ENCODE assay signal across 8 mouse cellular contexts in genomic region chr4:146483571-146484280, GRCm38 (mm10). TPM values are rescaled to one million over a fixed set of nuclear protein-coding genes. Genes with fewer than 3 reads are reported as not detected.
DNase-seq lines count a peak whose midpoint lies in the region; ATAC-seq and TF ChIP-seq lines count a peak whose summit lies in the region.
"Not testable (repeated sequence)": the region's sequence is repeated elsewhere in the genome, so short reads cannot be mapped to it uniquely, and the experiment has no call there.

No protein-coding gene starts in this region.

- not testable (repeated sequence) for DNase-seq in forebrain, postnatal 0 days; liver, embryonic 13.5 days

- not testable (repeated sequence) for TF ChIP-seq CTCF in forebrain, postnatal 0 days (IDR thresholded peaks at IDR 0.05; ENCODE audit: low read depth)
- peak; percentile 42; the same call in 1 of the 2 replicates for TF ChIP-seq CTCF in small intestine, adult 2 months (IDR thresholded peaks at IDR 0.05; ENCODE audit: extremely low read depth, insufficient read length, insufficient replicate concordance, low read depth, low read length)

- not testable (repeated sequence) for H3K4me3 ChIP-seq in forebrain, postnatal 0 days (ENCODE audit: low read depth, low read length); kidney, embryonic 15.5 days (replicated peaks); liver, embryonic 13.5 days (replicated peaks); midbrain, embryonic 12.5 days; small intestine, adult 2 months (ENCODE audit: low read depth, low read length)

- H3K9ac ChIP-seq in forebrain, postnatal 0 days; kidney, embryonic 15.5 days; liver, embryonic 13.5 days; midbrain, embryonic 12.5 days (replicated peaks): not testable (repeated sequence)

- not testable (repeated sequence) for H3K27ac ChIP-seq in forebrain, postnatal 0 days (ENCODE audit: low read depth, low read length); kidney, embryonic 15.5 days; liver, embryonic 13.5 days; midbrain, embryonic 12.5 days (replicated peaks); small intestine, adult 2 months (ENCODE audit: insufficient read depth, low read depth, low read length)

- H3K4me1 ChIP-seq in forebrain, postnatal 0 days (ENCODE audit: insufficient read depth); kidney, embryonic 15.5 days; liver, embryonic 13.5 days (replicated peaks); midbrain, embryonic 12.5 days; small intestine, adult 2 months (ENCODE audit: control insufficient read depth, insufficient read depth, insufficient read length, low read length): not testable (repeated sequence)

- H3K27me3 ChIP-seq in forebrain, postnatal 0 days (ENCODE audit: insufficient read depth, low read length); kidney, embryonic 15.5 days; liver, embryonic 13.5 days; midbrain, embryonic 12.5 days; small intestine, adult 2 months (ENCODE audit: control insufficient read depth, insufficient read depth, low read length): not testable (repeated sequence)

- peak; percentile 16 for ATAC-seq in CD4-positive, CD25-positive, alpha-beta regulatory T cell, adult 4 months
- peak; percentile 53 for ATAC-seq in common myeloid progenitor, adult 5-6 weeks (replicated peaks; ENCODE audit: low read depth, poor library complexity, severe bottlenecking)
- ATAC-seq in forebrain, postnatal 0 days: peak; percentile 23; the same call in 1 of the 2 replicates
- peak; percentile 32 to 43; a peak in 3 of 4 replicates for ATAC-seq in hematopoietic stem cell, adult 5-6 weeks (replicated peaks in 1 of 2; ENCODE audit: insufficient read depth in 1 of 2, low FRiP score in 2 of 2, low TSS enrichment in 1 of 2, low read depth in 1 of 2, poor library complexity in 2 of 2, severe bottlenecking in 2 of 2)
- 0 out of 2 replicates have a peak, but pooled peaks have one; percentile 29 for ATAC-seq in kidney, embryonic 15.5 days (replicated peaks; ENCODE audit: low FRiP score)
- ATAC-seq in liver, embryonic 13.5 days (ENCODE audit: low read depth): peak; percentile 56
- ATAC-seq in midbrain, embryonic 12.5 days (ENCODE audit: low FRiP score, low read depth): peak; percentile 42

- TF ChIP-seq POLR2A in small intestine, adult 2 months (IDR thresholded peaks at IDR 0.05; ENCODE audit: low read depth, low read length): not testable (repeated sequence)

- WGBS in forebrain, postnatal 0 days: 76% methylated on average over 13 of the region's 13 CpGs
- 74% methylated on average over 13 of the region's 13 CpGs for WGBS in kidney, embryonic 15.5 days
- 56% methylated on average over 13 of the region's 13 CpGs for WGBS in liver, embryonic 13.5 days (ENCODE audit: insufficient replicate concordance)
- WGBS in midbrain, embryonic 12.5 days: 73% methylated on average over 13 of the region's 13 CpGs
- WGBS in small intestine, adult 2 months: 70% methylated on average over 13 of the region's 13 CpGs

- not testable (repeated sequence) for H3K4me2 ChIP-seq in forebrain, postnatal 0 days (ENCODE audit: low read depth); kidney, embryonic 15.5 days; liver, embryonic 13.5 days; midbrain, embryonic 12.5 days (replicated peaks)

- peaks cover 56% of the 10 kb centered on the region for H3K9me3 ChIP-seq in forebrain, postnatal 0 days (ENCODE audit: low read length)
- peaks cover 68% of the 10 kb centered on the region for H3K9me3 ChIP-seq in kidney, embryonic 15.5 days (replicated peaks)
- H3K9me3 ChIP-seq in liver, embryonic 13.5 days (replicated peaks): peaks cover 49% of the 10 kb centered on the region
- peaks cover 77% of the 10 kb centered on the region for H3K9me3 ChIP-seq in midbrain, embryonic 12.5 days

- H3K36me3 ChIP-seq in forebrain, postnatal 0 days (ENCODE audit: insufficient read depth); kidney, embryonic 15.5 days; liver, embryonic 13.5 days; midbrain, embryonic 12.5 days; small intestine, adult 2 months (ENCODE audit: control insufficient read depth, insufficient read depth, low read length): not testable (repeated sequence)

RNA-seq across cellular contexts. Expression of gene Zfp981, which starts 18.1 kb away (rescaled TPM):
- polyA plus RNA-seq in CD4-positive, CD25-positive, alpha-beta regulatory T cell, adult 4 months (2017; shearing (Covaris generic)): not detected
- not detected in 2 replicates for total RNA-seq in common myeloid progenitor, adult 5-6 weeks (2017)
- 0.05 and 0.31 TPM in 2 replicates for total RNA-seq in forebrain, postnatal 0 days (2014; rRNA removed)
- 0.10 TPM in 1 of 2 replicates, not detected in the other for polyA plus RNA-seq in forebrain, postnatal 0 days (2015; fragmentation: Nextera tagmentation; extraction: Ambion mirVana)
- not detected in 2 replicates for total RNA-seq in hematopoietic stem cell, adult 5-6 weeks (2017)
- polyA plus RNA-seq in kidney, embryonic 15.5 days (2015; fragmentation: Nextera tagmentation; extraction: Ambion mirVana): 0.06 TPM in 1 of 2 replicates, not detected in the other
- 0.07 and 0.16 TPM in 2 replicates for polyA plus RNA-seq in liver, embryonic 13.5 days (2015; fragmentation: Nextera tagmentation; extraction: Ambion mirVana)
- polyA plus RNA-seq in midbrain, embryonic 12.5 days (2016; fragmentation: Nextera tagmentation; extraction: Ambion mirVana): not detected in 2 replicates
- not detected in 2 replicates for polyA plus RNA-seq in small intestine, adult 2 months (2012; rRNA removed)

RNA-seq across cellular contexts. Expression of gene Zfp992, which starts 34.9 kb away (rescaled TPM):
- polyA plus RNA-seq in CD4-positive, CD25-positive, alpha-beta regulatory T cell, adult 4 months (2017; shearing (Covaris generic)): 1 to 10 TPM; 2.3 to 5.4 TPM
- total RNA-seq in common myeloid progenitor, adult 5-6 weeks (2017): 11.4 and 19.5 TPM in 2 replicates
- 2.1 and 3.3 TPM in 2 replicates for total RNA-seq in forebrain, postnatal 0 days (2014; rRNA removed)
- 0.78 and 1.1 TPM in 2 replicates for polyA plus RNA-seq in forebrain, postnatal 0 days (2015; fragmentation: Nextera tagmentation; extraction: Ambion mirVana)
- 17.8 and 24.8 TPM in 2 replicates for total RNA-seq in hematopoietic stem cell, adult 5-6 weeks (2017)
- polyA plus RNA-seq in kidney, embryonic 15.5 days (2015; fragmentation: Nextera tagmentation; extraction: Ambion mirVana): 3.9 TPM in 2 replicates
- 3.0 and 3.6 TPM in 2 replicates for polyA plus RNA-seq in liver, embryonic 13.5 days (2015; fragmentation: Nextera tagmentation; extraction: Ambion mirVana)
- polyA plus RNA-seq in midbrain, embryonic 12.5 days (2016; fragmentation: Nextera tagmentation; extraction: Ambion mirVana): 2.4 and 2.6 TPM in 2 replicates
- polyA plus RNA-seq in small intestine, adult 2 months (2012; rRNA removed): 0.04 and 0.11 TPM in 2 replicates
